Mouse (Mus musculus): Measurements from ENCODE around the gene 2010111I01Rik.

GRCm38 (mm10) chr13:63249741-63250431, 285.2 kb downstream of the 2010111I01Rik start:
- TF ChIP-seq POLR2A (IDR thresholded peaks at IDR 0.05; ENCODE audit: low read depth, low read length), result no peak
- TF ChIP-seq CTCF (conservative IDR thresholded peaks at IDR 0.05; ENCODE audit: insufficient read depth, insufficient read length, low read depth, low read length), result no peak

Measured in kidney, adult 2 months (tissue).